Mouse (Mus musculus) embryonic facial prominence, embryonic 12.5 days (tissue): ENCODE results near the gene Ermp1. TPM values are rescaled to one million over a fixed set of nuclear protein-coding genes. Genes with fewer than 3 reads are reported as not detected.

Experiments
- ATAC-seq: fragments of 200-750 bp; cut with Nextera tagmentation; 2 replicates; pipeline ENCODE4 v1.8.0; 2017; ENCODE audit not compliant: insufficient number of reproducible peaks, insufficient read depth, low FRiP score, low TSS enrichment
- H3K27ac ChIP-seq: fragments of 300-500 bp; sonication (generic); 2 replicates; pipeline ENCODE4 v1.5.1; 2016; ENCODE audit warnings: mild to moderate bottlenecking
- H3K27me3 ChIP-seq: fragments of 300-500 bp; sonication (generic); 2 replicates; pipeline ENCODE4 v1.6.1; 2016; ENCODE audit warnings: mild to moderate bottlenecking, moderate library complexity
- H3K36me3 ChIP-seq: fragments of 300-500 bp; sonication (generic); 2 replicates; pipeline ENCODE4 v1.6.1; 2016; ENCODE audit warnings: mild to moderate bottlenecking
- H3K4me1 ChIP-seq: fragments of 300-500 bp; sonication (generic); 2 replicates; pipeline ENCODE4 v1.6.1; 2016
- H3K4me2 ChIP-seq: fragments of 300-500 bp; sonication (generic); replicated peaks from 2 replicates; pipeline ENCODE4 v1.6.1; 2016; ENCODE audit warnings: mild to moderate bottlenecking, moderate library complexity
- H3K4me3 ChIP-seq: fragments of 300-500 bp; sonication (generic); 2 replicates; pipeline ENCODE4 v1.5.1; 2016; ENCODE audit warnings: mild to moderate bottlenecking
- H3K9ac ChIP-seq: fragments of 300-500 bp; sonication (generic); 2 replicates; pipeline ENCODE4 v1.6.1; 2016; ENCODE audit warnings: mild to moderate bottlenecking, moderate library complexity
- H3K9me3 ChIP-seq: fragments of 300-500 bp; sonication (generic); 2 replicates; pipeline ENCODE4 v1.6.1; 2016; ENCODE audit warnings: mild to moderate bottlenecking, moderate library complexity
- WGBS: fragments of 180-500 bp; shearing (Covaris S2); methylation state at CpG from one replicate; pipeline ENCODE4 v1.1.7; 2016; 5-methylcytosine and 5-hydroxymethylcytosine counted together
- polyA plus RNA-seq: library from polyadenylated mRNA; unstranded; fragments of >200 nt; fragmentation: Nextera tagmentation; extraction: Ambion mirVana; gene quantifications from 2 replicates; pipeline ENCODE4 v1.2.1, GENCODE M21; 2016

Gene Ermp1
- polyA plus RNA-seq, 1 experiment from 2014 or later, result 23.9 TPM

- no peak for ATAC-seq
These were observed 10.6 kb upstream of the Ermp1 start for GRCm38 (mm10) chr19:29658836-29659235.

GRCm38 (mm10) chr19:29657558-29657957 lies 9.3 kb upstream of the Ermp1 start:
- Histone ChIP-seq H3K36me3 (no peaks in the 10 kb centered on the region), H3K4me1 (no peaks in the 10 kb centered on the region), H3K27ac (no peak overlapping the region), H3K9me3 (no peaks in the 10 kb centered on the region), H3K9ac (no peak overlapping the region), H3K4me2 (no peak overlapping the region), H3K27me3 (no peaks in the 10 kb centered on the region), H3K4me3 (no peak overlapping the region)
- no peak for ATAC-seq
- WGBS, result 82% methylated on average over 2 of the region's 2 CpGs

More at GRCm38 (mm10) chr19:29658836-29659235, 10.6 kb upstream of the Ermp1 start:
- Histone ChIP-seq H3K4me2 (no peak overlapping the region), H3K27ac (no peak overlapping the region), H3K27me3 (no peaks in the 10 kb centered on the region), H3K9ac (no peak overlapping the region), H3K36me3 (no peaks in the 10 kb centered on the region), H3K4me3 (no peak overlapping the region), H3K4me1 (no peaks in the 10 kb centered on the region), H3K9me3 (no peaks in the 10 kb centered on the region)
- 88% methylated on average over 4 of the region's 4 CpGs for WGBS

GRCm38 (mm10) chr19:29657033-29657432 lies 8.8 kb upstream of the Ermp1 start:
- no peaks in the 10 kb centered on the region for H3K36me3 ChIP-seq
- ATAC-seq, result no peak
- no peaks in the 10 kb centered on the region for H3K27me3 ChIP-seq
- H3K9ac ChIP-seq, result no peak overlapping the region
- no peak overlapping the region for H3K27ac ChIP-seq
- WGBS, result 49% methylated on average over 3 of the region's 3 CpGs
- H3K4me1 ChIP-seq, result no peaks in the 10 kb centered on the region
- no peak overlapping the region for H3K4me3 ChIP-seq
- H3K9me3 ChIP-seq, result no peaks in the 10 kb centered on the region
- H3K4me2 ChIP-seq, result no peak overlapping the region

- 73% methylated on average over 5 of the region's 5 CpGs for WGBS
- no peak overlapping the region for H3K4me3 ChIP-seq
- no peak overlapping the region for H3K4me2 ChIP-seq
- H3K4me1 ChIP-seq, result no peaks in the 10 kb centered on the region
- no peak overlapping the region for H3K27ac ChIP-seq
- H3K9me3 ChIP-seq, result no peaks in the 10 kb centered on the region
- ATAC-seq, result no peak
- no peaks in the 10 kb centered on the region for H3K27me3 ChIP-seq
- no peaks in the 10 kb centered on the region for H3K36me3 ChIP-seq
- H3K9ac ChIP-seq, result no peak overlapping the region
These were observed 8.4 kb upstream of the Ermp1 start for GRCm38 (mm10) chr19:29656620-29657019.

- Histone ChIP-seq H3K36me3 (no peaks in the 10 kb centered on the region), H3K27ac (no peak overlapping the region), H3K9me3 (no peaks in the 10 kb centered on the region), H3K27me3 (no peaks in the 10 kb centered on the region), H3K4me1 (no peaks in the 10 kb centered on the region), H3K9ac (no peak overlapping the region), H3K4me2 (no peak overlapping the region), H3K4me3 (no peak overlapping the region)
- no peak for ATAC-seq
- 69% methylated on average over 4 of the region's 4 CpGs for WGBS
These were observed 7.8 kb upstream of the Ermp1 start for GRCm38 (mm10) chr19:29656029-29656428.

- no peak overlapping the region for H3K27ac ChIP-seq
- no peaks in the 10 kb centered on the region for H3K27me3 ChIP-seq
- WGBS, result 53% methylated on average over 6 of the region's 6 CpGs
- no peaks in the 10 kb centered on the region for H3K4me1 ChIP-seq
- H3K9me3 ChIP-seq, result no peaks in the 10 kb centered on the region
- no peak overlapping the region for H3K4me3 ChIP-seq
- no peaks in the 10 kb centered on the region for H3K36me3 ChIP-seq
- no peak overlapping the region for H3K9ac ChIP-seq
- H3K4me2 ChIP-seq, result no peak overlapping the region
- no peak for ATAC-seq
These were observed 6.9 kb upstream of the Ermp1 start for GRCm38 (mm10) chr19:29655148-29655547.

GRCm38 (mm10) chr19:29653768-29654265 lies 5.6 kb upstream of the Ermp1 start:
- Histone ChIP-seq H3K9me3 (no peaks in the 10 kb centered on the region), H3K27ac (no peak overlapping the region), H3K4me1 (no peaks in the 10 kb centered on the region), H3K9ac (no peak overlapping the region), H3K27me3 (no peaks in the 10 kb centered on the region), H3K36me3 (no peaks in the 10 kb centered on the region), H3K4me3 (no peak overlapping the region), H3K4me2 (no peak overlapping the region)
- 78% methylated on average over 9 of the region's 9 CpGs for WGBS
- no peak for ATAC-seq

GRCm38 (mm10) chr19:29649683-29650082 lies 1.5 kb upstream of the Ermp1 start:
- no peak overlapping the region for H3K4me2 ChIP-seq
- no peaks in the 10 kb centered on the region for H3K27me3 ChIP-seq
- H3K36me3 ChIP-seq, result peaks cover 8% of the 10 kb centered on the region
- 0 out of 2 replicates have a peak, but pooled peaks cover 3% of the 10 kb centered on the region for H3K9me3 ChIP-seq
- H3K9ac ChIP-seq, result no peak overlapping the region
- ATAC-seq, result no peak
- no peaks in the 10 kb centered on the region for H3K4me1 ChIP-seq
- no peak overlapping the region for H3K27ac ChIP-seq
- no peak overlapping the region for H3K4me3 ChIP-seq
- WGBS, result 69% methylated on average over 1 of the region's 1 CpGs

- H3K4me1 ChIP-seq, result no peaks in the 10 kb centered on the region
- peaks cover 8% of the 10 kb centered on the region for H3K36me3 ChIP-seq
- 25% methylated on average over 4 of the region's 4 CpGs for WGBS
- peak overlapping the region; percentile 82; the same call in 1 of the 2 replicates for H3K9ac ChIP-seq
- peak overlapping the region; percentile 57; the same call in 1 of the 2 replicates for H3K4me2 ChIP-seq
- no peak for ATAC-seq
- H3K27me3 ChIP-seq, result no peaks in the 10 kb centered on the region
- H3K9me3 ChIP-seq, result 0 out of 2 replicates have a peak, but pooled peaks cover 3% of the 10 kb centered on the region
- H3K27ac ChIP-seq, result peak overlapping the region; percentile 91; the same call in 1 of the 2 replicates
- peak overlapping the region; percentile 75 for H3K4me3 ChIP-seq
These were observed 317 bp upstream of the Ermp1 start for GRCm38 (mm10) chr19:29648550-29648914.

GRCm38 (mm10) chr19:29644747-29645146 lies 3.5 kb downstream of the Ermp1 start:
- H3K9ac ChIP-seq, result no peak overlapping the region
- no peak overlapping the region for H3K4me2 ChIP-seq
- no peak overlapping the region for H3K4me3 ChIP-seq
- H3K27ac ChIP-seq, result no peak overlapping the region
- no peak for ATAC-seq
- H3K27me3 ChIP-seq, result no peaks in the 10 kb centered on the region
- 97% methylated on average over 6 of the region's 6 CpGs for WGBS
- peaks cover 16% of the 10 kb centered on the region for H3K4me1 ChIP-seq
- H3K9me3 ChIP-seq, result 0 out of 2 replicates have a peak, but pooled peaks cover 3% of the 10 kb centered on the region
- H3K36me3 ChIP-seq, result peaks cover 8% of the 10 kb centered on the region

- Histone ChIP-seq H3K36me3 (peaks cover 8% of the 10 kb centered on the region), H3K4me3 (no peak overlapping the region), H3K4me2 (no peak overlapping the region), H3K27me3 (no peaks in the 10 kb centered on the region), H3K4me1 (peaks cover 16% of the 10 kb centered on the region), H3K9ac (no peak overlapping the region), H3K27ac (no peak overlapping the region), H3K9me3 (0 out of 2 replicates have a peak, but pooled peaks cover 3% of the 10 kb centered on the region)
- WGBS, result 84% methylated on average over 11 of the region's 11 CpGs
- no peak for ATAC-seq
These were observed 4.9 kb downstream of the Ermp1 start for GRCm38 (mm10) chr19:29643194-29643922.

GRCm38 (mm10) chr19:29642211-29642610 lies 6.0 kb downstream of the Ermp1 start:
- 19% methylated on average over 6 of the region's 6 CpGs for WGBS
- ATAC-seq, result 0 out of 2 replicates have a peak, but pooled peaks have one; percentile 60
- Histone ChIP-seq H3K27me3 (no peaks in the 10 kb centered on the region), H3K36me3 (peaks cover 8% of the 10 kb centered on the region), H3K27ac (no peak overlapping the region), H3K4me1 (peaks cover 16% of the 10 kb centered on the region), H3K9me3 (0 out of 2 replicates have a peak, but pooled peaks cover 3% of the 10 kb centered on the region), H3K4me3 (no peak overlapping the region), H3K9ac (no peak overlapping the region), H3K4me2 (no peak overlapping the region)
